Mouse (Mus musculus) spleen, postnatal 10 days (tissue): Measurements from ENCODE around the gene Eva1b.
A peak's percentile ranks its signal among the peaks of the same experiment; 100 is the strongest.

Source experiments
- DNase-seq, 2 experiments: peaks; one replicate each; pipeline ENCODE4 v3.0.0; 2021 to 2022; ENCODE audit warnings: low spot score in 2 of 2

The Eva1b gene

GRCm38 (mm10) chr4:126147533-126148160 is at the start of gene Eva1b:
Eva1b (plus strand) TSS chr4:126147744.
- DNase-seq, result peak in 1 of 2 experiments; percentile 36

DNA sequence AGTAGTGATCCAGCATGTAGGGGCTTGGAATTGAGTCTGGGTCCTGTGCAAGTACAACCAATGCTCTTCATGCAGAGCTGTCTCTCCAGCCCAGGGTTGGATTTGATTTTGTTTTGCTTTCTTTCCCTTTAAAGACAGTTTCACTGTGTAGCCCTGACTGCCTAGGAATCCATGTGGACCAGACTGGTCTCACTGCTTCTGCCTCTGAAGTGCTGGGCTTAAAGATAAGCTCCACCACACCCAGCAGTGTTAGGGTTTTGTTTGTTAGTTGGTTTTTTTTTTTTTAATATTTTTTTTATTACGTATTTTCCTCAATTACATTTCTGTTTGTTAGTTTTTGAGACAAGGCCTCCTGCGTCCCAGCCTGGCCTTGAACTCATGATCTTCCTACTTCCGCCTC is 48.2 kb upstream of the Eva1b start:
- DNase-seq, result no peak

DNA sequence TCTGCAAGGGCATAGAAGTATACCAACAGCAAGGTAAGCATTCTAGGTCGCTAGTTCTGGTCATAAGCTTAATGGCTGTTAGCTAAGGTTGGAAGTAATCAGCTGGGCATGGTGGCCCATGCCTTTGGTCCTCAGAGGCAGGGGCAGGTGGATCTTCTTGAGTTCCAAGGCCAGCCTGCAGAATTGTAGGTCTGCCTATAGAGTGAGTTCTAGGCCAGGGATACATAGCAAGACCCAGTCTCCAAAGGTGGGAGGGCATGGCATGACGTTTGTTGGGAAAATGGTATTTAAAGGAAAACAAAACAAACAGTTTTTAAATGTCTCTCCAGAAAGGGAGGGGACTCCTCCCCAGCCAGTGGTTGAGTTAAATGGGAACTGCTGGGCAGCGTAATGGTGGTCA is 46.8 kb upstream of the Eva1b start:
- DNase-seq, result no peak

- peak in 1 of 2 experiments; percentile 38 for DNase-seq
Measured at GRCm38 (mm10) chr4:126102061-126102841, 45.3 kb upstream of the Eva1b start.

DNA sequence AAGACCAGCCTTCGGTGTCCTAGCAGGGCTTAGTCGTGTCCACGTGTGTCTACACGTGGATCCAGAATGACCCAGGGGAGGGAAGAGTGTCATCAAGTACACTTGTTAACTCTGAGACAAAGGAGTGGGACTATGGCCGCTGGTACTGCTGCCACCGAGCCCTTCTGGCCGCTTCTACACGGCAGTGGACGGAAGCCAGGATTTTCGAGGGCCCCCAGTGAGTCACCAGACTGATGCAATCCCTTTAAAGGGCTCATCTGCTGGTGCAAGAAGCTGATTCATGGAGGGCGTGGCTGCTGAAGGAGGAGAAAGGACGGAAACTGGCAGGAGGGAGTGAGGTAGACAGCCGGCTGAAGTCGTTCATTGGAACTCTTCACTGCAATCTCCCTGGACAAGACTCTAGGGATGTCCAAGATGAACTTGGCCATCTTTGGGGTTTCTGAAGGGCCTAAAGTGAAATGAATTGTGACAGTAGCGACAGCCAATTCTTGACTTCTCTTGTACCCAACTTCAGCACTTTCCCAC is 44.4 kb upstream of the Eva1b start:
- DNase-seq, result peak; percentile 73 to 87

- DNase-seq, result peak; percentile 91 to 95
Measured at GRCm38 (mm10) chr4:126103590-126104068, 43.9 kb upstream of the Eva1b start, which contains the start of gene Stk40. Stk40 (plus strand) TSS chr4:126103957.

DNA sequence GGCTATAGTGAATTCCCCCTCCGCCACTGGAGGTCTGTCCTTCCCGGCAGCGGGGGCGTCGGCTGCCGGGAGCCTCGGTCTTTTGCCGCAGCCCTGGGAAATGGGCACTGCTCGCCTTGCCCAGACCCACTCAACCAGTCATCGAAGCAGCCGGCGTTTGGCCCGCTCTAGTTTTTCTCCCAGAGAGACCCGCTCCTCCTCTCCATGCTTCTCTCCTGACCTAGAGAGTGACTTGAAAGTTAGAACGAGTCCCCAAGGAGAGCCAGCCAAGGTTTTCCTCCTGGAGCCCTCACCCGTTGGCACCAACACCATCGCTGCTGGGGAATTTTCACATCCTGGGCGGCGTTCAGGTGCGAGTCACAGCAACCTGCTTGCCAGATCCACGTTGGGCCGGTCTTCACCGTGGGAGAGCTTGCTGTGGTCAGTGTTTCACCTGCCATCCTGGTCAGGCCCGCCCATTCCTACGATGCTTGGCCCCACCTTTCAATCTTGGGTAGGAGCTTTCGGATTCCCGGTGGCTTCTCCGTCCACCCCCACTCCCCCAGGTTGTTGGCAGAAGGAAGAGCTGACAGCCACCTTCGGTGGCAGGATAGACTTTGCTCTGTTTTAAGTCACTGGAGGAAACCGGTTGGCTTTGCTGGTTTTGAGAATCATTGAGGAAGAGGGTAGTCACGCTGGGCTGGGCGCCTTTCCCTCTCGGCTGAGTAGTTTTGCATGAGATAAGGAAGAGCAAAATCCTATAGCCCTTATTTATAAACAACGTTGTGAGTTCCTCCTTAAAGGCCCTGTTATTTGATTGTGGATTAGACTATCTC is 43.1 kb upstream of the Eva1b start:
- DNase-seq, result peak; percentile 48 to 53

GRCm38 (mm10) chr4:126105131-126105783 is 42.3 kb upstream of the Eva1b start:
- DNase-seq, result no peak

- DNase-seq, result no peak
Measured at GRCm38 (mm10) chr4:126108061-126108740, 39.3 kb upstream of the Eva1b start.

DNA sequence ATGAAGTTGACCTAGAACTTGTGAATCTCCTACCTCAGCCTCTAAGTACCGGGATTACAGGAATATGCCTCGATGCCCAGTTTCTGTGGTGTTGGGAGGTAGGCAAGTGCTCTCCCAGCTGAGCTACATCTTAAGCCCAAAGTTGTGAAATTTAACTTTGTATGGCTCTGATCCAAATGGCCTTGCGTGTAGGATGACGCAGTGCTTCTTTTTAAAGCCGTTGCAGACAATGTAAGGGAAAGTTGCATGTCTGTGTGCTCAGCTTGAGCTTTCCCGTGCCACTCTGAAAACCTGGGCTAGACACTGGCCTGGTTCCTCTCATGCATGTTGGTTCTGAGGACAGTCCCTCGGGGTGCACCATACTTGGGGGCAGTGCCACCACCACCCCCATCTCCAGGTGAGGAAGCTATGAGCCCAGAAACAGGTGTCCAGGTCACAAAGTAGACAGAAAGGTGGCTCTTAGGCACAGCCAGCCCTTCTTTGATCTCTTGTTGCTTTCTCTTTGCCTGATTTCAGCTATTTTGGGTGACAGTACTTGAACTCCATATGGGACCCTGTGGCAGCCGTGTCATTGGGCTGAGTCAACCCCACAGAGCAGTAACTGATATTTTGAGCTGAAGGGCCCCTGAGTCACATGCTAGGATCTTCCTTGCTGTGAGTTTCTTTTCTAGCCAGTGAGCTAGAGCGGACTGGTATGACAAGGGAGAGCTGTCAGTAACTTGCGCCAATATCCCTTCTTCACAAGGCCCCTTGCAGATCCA is 37.8 kb upstream of the Eva1b start:
- no peak for DNase-seq

DNA sequence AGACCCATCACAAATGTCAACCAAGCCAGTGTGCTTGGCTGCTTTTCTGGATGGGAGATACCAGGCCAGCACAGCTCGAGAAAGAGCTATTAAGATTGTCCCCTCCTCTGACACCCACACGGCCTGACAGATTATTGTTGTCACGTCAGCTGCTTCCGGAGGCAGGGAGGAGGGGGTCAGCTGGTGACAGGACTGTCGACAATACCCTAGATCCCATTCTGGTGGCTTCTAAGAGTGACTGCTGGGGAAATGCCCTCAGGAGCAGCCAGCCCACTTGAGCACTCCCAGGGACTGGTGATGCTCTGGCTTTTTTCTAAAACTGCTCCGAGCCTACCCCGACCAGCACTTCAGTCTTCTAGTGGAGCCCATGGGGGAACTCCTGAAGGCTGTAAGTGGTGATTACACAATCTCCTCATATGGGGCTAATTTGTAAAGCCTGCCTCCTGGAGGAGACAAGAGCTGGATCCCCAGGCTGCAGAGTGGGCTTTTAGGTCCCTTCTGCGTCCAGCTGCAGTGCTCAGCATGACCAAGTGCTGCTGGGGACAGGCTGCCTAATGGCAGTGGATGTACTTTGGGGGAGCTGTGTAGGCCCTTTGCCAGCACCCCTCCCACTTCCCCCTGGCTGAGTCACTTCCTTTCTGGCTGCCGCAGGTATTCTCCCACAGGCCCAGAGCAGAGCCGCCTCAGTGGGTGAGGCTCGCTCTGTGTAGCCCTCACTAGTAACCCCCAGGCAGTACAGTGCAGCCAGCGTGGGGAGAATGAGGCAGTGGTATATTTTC is 37.0 kb upstream of the Eva1b start:
- DNase-seq, result peak; percentile 45 to 77

DNA sequence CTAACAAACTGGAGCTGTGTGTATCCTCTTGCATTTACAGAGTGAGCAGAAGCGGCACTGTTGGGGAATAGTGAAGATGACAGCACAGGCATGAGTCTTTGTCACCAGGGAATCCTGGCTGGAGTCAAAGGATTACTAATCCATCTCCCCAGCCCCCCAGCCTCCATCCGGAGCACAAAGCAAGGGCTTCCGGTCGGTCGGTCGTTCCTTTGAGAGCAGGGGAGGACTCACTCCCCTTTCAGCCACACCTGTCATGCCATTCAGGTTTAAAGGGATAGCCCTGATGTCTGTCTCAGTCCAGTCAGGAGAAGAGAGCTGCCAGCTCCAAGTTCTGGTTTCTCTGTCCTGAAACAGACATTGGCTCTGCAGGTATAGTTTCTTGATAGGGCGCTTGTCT is 36.4 kb upstream of the Eva1b start:
- no peak for DNase-seq

DNA sequence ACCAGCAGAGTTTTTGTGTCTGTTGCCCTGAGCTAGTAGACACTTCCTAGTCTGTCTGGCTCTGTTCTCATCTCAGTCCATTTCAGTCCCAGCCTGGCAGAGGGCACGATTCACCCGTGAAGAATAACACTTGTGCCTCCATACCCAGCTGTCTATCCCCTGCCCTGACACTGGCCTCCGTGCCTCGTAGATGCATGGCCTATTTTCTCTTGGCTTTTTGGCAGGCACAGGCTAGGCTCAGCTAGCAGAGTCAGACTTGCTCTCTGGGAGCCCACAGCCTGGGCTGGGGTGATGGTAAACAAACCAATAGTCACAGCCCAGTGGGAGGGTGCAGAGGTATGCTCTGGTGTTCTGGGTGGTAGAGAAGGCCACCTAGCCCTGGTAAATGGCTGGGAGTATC is 34.3 kb upstream of the Eva1b start:
- no peak for DNase-seq

DNA sequence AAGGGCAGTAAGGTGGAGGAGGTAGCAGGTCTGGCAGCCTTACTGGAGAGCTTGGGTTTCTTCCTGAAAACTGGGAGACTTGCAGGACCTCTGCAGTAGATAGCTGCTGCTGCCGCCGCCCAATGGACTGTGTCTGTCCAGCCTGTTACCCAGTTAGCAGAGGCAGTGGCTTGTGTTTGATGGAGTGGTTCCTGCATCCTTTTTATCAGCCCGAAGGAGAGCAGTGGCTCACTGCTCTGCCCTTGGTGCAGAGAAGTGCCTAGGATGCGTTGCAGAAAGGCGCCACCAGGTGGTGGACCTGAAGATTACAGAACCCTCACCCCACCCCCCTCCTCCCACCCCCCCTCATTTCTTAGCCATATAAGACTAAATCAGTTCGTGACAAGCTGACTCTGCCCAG is 33.6 kb upstream of the Eva1b start:
- DNase-seq, result peak; percentile 41 to 77

DNA sequence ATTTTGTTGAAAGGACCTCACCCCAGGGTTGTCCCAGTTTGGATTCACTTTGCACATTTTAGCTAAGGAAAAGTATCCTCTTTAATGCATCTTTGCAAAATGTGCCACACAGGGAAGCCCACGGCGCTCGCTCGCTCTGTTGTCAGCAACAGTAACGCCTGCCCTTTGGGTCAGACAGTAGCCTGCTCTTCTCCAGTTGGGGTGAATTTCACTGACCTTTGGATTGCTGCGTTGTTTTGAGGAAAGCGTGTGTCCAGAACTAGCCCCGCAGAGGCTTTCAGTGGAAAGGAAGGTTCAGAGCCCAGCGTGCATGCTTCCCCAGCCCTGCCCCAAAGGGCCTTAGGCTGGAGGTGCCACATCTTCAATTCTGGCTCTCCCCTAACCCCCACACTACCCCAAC is 32.1 kb upstream of the Eva1b start:
- no peak for DNase-seq

DNA sequence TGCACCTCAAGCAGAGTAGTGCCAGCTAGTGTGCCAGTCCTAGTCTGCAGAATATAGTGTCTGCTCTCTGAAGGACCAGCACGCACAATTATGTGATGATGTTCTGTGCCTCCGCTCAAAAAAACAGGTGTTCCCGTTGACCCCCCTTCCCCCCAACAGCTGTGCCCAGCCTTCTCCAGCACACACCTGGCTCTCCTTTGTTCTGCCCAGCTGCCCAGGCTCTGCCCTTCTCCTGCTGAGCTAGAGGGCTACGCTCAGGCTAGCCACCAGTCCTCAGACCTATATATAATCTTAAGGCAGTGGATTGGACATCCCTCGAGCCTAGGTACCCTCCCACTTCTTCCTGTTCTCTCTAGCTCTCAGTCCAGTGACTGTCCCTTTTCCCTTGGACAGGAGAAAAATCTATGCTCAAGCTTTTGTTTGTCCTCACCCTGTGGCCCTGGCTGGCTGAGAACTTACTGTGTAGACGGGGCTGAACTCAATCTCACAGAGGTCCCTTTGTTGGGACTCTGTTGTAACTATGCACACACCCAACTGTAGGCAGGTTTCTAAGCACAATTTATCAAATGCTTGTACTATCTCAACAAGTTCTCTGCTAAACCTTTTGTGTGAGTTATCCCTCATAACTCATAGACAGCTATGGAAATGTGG is 31.5 kb upstream of the Eva1b start:
- DNase-seq, result no peak

DNA sequence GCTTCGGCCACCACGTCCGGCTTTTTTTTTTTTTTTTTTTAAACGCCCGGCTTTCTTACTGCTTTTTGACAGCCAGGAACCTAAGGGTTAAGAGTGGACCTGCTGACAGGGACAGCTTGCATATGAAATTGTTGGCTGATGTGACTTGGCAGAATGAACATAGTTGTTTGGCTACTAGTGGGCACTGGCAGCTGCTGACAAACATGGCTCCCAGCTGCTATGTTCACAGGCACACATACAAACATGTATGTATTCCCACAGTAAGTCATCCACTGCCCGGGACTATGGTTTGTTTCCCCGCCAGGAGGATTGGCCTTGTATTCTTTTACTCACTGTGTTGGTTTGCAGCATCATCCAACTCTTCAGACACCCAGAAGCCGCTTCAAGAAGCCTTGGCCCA is 30.4 kb upstream of the Eva1b start:
- no peak for DNase-seq

DNA sequence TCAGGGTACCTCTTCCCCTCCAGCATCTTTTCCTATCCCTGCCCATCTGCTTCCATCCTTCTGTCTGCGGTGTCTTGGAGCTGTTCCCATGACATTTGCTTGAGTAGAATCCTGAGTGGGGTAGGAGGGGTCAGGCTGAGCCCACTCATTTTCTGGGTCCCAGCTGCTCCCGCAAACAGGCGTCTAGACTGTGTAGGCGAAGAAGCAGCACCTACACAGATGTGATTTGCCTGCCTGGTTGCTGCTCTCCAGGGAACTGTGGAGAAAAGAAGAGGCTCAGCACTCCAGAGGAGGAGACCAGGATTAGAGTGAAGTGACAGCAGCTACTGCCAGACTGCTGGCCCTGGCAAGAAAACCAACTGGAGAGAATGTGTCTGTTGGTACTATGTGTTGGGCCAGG is 28.9 kb upstream of the Eva1b start:
- no peak for DNase-seq

DNA sequence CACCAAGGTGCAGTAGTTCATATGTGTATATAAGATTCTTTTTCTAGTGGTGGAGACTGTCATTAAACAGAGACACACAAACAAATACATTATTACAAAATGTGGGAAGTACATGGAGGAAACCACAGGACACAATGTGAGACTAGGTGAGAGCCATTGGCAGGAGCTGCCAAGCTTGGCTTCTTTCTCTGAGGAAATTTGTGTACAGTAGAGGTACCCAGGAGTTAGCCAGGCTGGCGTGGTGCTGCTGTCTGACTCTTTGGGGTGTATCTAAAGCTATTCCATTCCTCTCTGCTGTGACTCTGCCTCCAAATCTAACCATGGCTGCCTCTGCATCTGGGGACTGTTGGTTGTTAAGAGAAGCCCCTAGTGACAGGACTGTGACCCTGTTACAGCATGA is 28.5 kb upstream of the Eva1b start:
- no peak for DNase-seq
